Comparison of ENCODE assay signal across 13 mouse cellular contexts in genomic region chr9:69764586-69765482, GRCm38 (mm10). TPM values are rescaled to one million over a fixed set of nuclear protein-coding genes. Genes with fewer than 3 reads are reported as not detected.
A peak's percentile ranks its signal among the peaks of the same experiment; 100 is the strongest.
DNase-seq lines count a peak whose midpoint lies in the region; ATAC-seq and TF ChIP-seq lines count a peak whose summit lies in the region.
"Had no signal": no experiment of that assay in that cellular context is flagged by ENCODE, and none has a peak within 500 bp of the region (broad histone marks: within the 10 kb centered on the region; RNA-seq: fewer than 3 reads in every experiment).

No protein-coding gene starts in this region.

- H3K4me1 ChIP-seq in heart, embryonic 13.5 days = peaks cover 4% of the 10 kb centered on the region; the same call in 1 of the 2 replicates
- H3K4me1 ChIP-seq in hindbrain, embryonic 12.5 days = peaks cover 65% of the 10 kb centered on the region
- H3K4me1 ChIP-seq in midbrain, embryonic 16.5 days (ENCODE audit: control insufficient read depth, insufficient read depth, low read length) = peaks cover 3% of the 10 kb centered on the region
- no peaks in the 10 kb centered on the region for H3K4me1 ChIP-seq in kidney, adult 2 months (ENCODE audit: control insufficient read depth, insufficient read depth, low read length)

- H3K4me3 ChIP-seq in heart, embryonic 13.5 days = peak overlapping the region; percentile 11; the same call in 1 of the 2 replicates
- H3K4me3 ChIP-seq in hindbrain, embryonic 12.5 days = peak overlapping the region; percentile 18
- peak overlapping the region; percentile 22; the same call in 1 of the 2 replicates for H3K4me3 ChIP-seq in midbrain, embryonic 16.5 days (ENCODE audit: low read depth, low read length)
- H3K4me3 ChIP-seq in kidney, adult 2 months (ENCODE audit: insufficient read depth, low read depth, low read length) = no peak overlapping the region
- H3K4me3 ChIP-seq: embryonic facial prominence, embryonic 15.5 days had no signal

- H3K36me3 ChIP-seq in heart, embryonic 13.5 days = no peaks in the 10 kb centered on the region
- no peaks in the 10 kb centered on the region for H3K36me3 ChIP-seq in hindbrain, embryonic 12.5 days
- H3K36me3 ChIP-seq in midbrain, embryonic 16.5 days (ENCODE audit: control insufficient read depth, insufficient read depth, low read length) = no peaks in the 10 kb centered on the region
- no peaks in the 10 kb centered on the region for H3K36me3 ChIP-seq in kidney, adult 2 months (ENCODE audit: control insufficient read depth, insufficient read depth, low read length)
- H3K36me3 ChIP-seq: embryonic facial prominence, embryonic 15.5 days had no signal

- peaks cover 100% of the 10 kb centered on the region for H3K27me3 ChIP-seq in heart, embryonic 13.5 days (replicated peaks)
- H3K27me3 ChIP-seq in hindbrain, embryonic 12.5 days = peaks cover 94% of the 10 kb centered on the region
- H3K27me3 ChIP-seq in midbrain, embryonic 16.5 days (ENCODE audit: control insufficient read depth, insufficient read depth, low read depth, low read length) = peaks cover 29% of the 10 kb centered on the region
- peaks cover 10% of the 10 kb centered on the region for H3K27me3 ChIP-seq in kidney, adult 2 months (replicated peaks; ENCODE audit: control insufficient read depth, insufficient read depth, low read length)

- DNase-seq in heart, postnatal 4 days = no peak
- DNase-seq in R1 (ENCODE audit: low read depth, low spot score) = peak; percentile 31
- DNase-seq in layer of hippocampus, adult 9-10 months (ENCODE audit: low spot score) = no peak
- DNase-seq in frontal cortex, postnatal 36 days (ENCODE audit: low spot score in 2 of 2) = no peak
- DNase-seq in kidney, adult 2 months = no peak

- no peak for TF ChIP-seq CTCF in kidney, adult 2 months (conservative IDR thresholded peaks at IDR 0.05; ENCODE audit: insufficient read depth, insufficient read length, low read depth, low read length)

- no peak overlapping the region for H3K27ac ChIP-seq in heart, embryonic 13.5 days (replicated peaks)
- H3K27ac ChIP-seq in hindbrain, embryonic 12.5 days = no peak overlapping the region
- peak overlapping the region; percentile 48 for H3K27ac ChIP-seq in midbrain, embryonic 16.5 days (ENCODE audit: low read length)
- H3K27ac ChIP-seq in kidney, adult 2 months (ENCODE audit: insufficient read depth, low read depth, low read length) = no peak overlapping the region
- H3K27ac ChIP-seq: embryonic facial prominence, embryonic 15.5 days; macrophage had no signal

- WGBS in heart, embryonic 13.5 days = 1% methylated on average over 42 of the region's 42 CpGs
- WGBS in hindbrain, embryonic 12.5 days = under 1% methylated on average over 42 of the region's 42 CpGs
- 1% methylated on average over 42 of the region's 42 CpGs for WGBS in midbrain, embryonic 16.5 days
- 4% methylated on average over 42 of the region's 42 CpGs for WGBS in kidney, adult 2 months

- no peak overlapping the region for H3K4me2 ChIP-seq in heart, embryonic 13.5 days
- H3K4me2 ChIP-seq in hindbrain, embryonic 12.5 days (replicated peaks) = peak overlapping the region; percentile 56
- H3K4me2 ChIP-seq in midbrain, embryonic 16.5 days (ENCODE audit: low read length) = peak overlapping the region; percentile 37
- H3K4me2 ChIP-seq: embryonic facial prominence, embryonic 15.5 days had no signal

- no peak for ATAC-seq in heart, embryonic 13.5 days (ENCODE audit: extremely low read depth, insufficient number of reproducible peaks, low FRiP score, low TSS enrichment)
- no peak for ATAC-seq in hindbrain, embryonic 12.5 days (ENCODE audit: low FRiP score)
- no peak for ATAC-seq in midbrain, embryonic 16.5 days

- no peak overlapping the region for H3K9ac ChIP-seq in heart, embryonic 13.5 days
- H3K9ac ChIP-seq in hindbrain, embryonic 12.5 days = peak overlapping the region; percentile 10; the same call in 1 of the 2 replicates
- no peak overlapping the region for H3K9ac ChIP-seq in midbrain, embryonic 16.5 days (ENCODE audit: low read depth, low read length)
- H3K9ac ChIP-seq: embryonic facial prominence, embryonic 15.5 days had no signal

- H3K9me3 ChIP-seq in heart, embryonic 13.5 days = no peaks in the 10 kb centered on the region
- H3K9me3 ChIP-seq in hindbrain, embryonic 12.5 days (replicated peaks) = no peaks in the 10 kb centered on the region
- no peaks in the 10 kb centered on the region for H3K9me3 ChIP-seq in midbrain, embryonic 16.5 days (replicated peaks; ENCODE audit: control insufficient read depth, low read length, poor library complexity, severe bottlenecking)
- H3K9me3 ChIP-seq: embryonic facial prominence, embryonic 15.5 days had no signal

- no peak for TF ChIP-seq POLR2A in kidney, adult 2 months (IDR thresholded peaks at IDR 0.05; ENCODE audit: low read depth, low read length)

RNA-seq across cellular contexts. Expression of gene Foxb1, which starts 4.1 kb away (rescaled TPM):
- not detected in 2 replicates for polyA plus RNA-seq in heart, embryonic 13.5 days (2015; fragmentation: Nextera tagmentation; extraction: Ambion mirVana)
- not detected for total RNA-seq in heart, postnatal 4 days (2021)
- polyA plus RNA-seq in hindbrain, embryonic 12.5 days (2016; fragmentation: Nextera tagmentation; extraction: Ambion mirVana) = 5.5 and 7.5 TPM in 2 replicates
- polyA plus RNA-seq in midbrain, embryonic 16.5 days (2015; fragmentation: Nextera tagmentation; extraction: Ambion mirVana) = 12.0 and 15.4 TPM in 2 replicates
- not detected in 2 replicates for polyA plus RNA-seq in kidney, adult 2 months (2012; rRNA removed)
- total RNA-seq: gastrocnemius, postnatal 4 days; liver, adult 2 months had no signal
- polyA plus RNA-seq: C2C12; embryonic facial prominence, embryonic 15.5 days; liver, adult 2 months; macrophage had no signal
